Mouse (Mus musculus) bone marrow macrophage, adult 2 months (primary cell): ENCODE measurements around the gene Suv39h1.
"Not testable (repeated sequence)": the region's sequence is repeated elsewhere in the genome, so short reads cannot be mapped to it uniquely, and the experiment has no call there.

Experiments
- CTCF ChIP-seq: IDR thresholded peaks from 2 replicates; pipeline ENCODE4 v1.5.1; 2012; ENCODE audit warnings: low read depth, mild to moderate bottlenecking, low read length, moderate library complexity
- POLR2A ChIP-seq: IDR thresholded peaks from 2 replicates; pipeline ENCODE4 v1.6.1; 2012; ENCODE audit warnings: mild to moderate bottlenecking, low read depth, low read length, borderline replicate concordance

GRCm38 (mm10) chrX:8090954-8091347 is 16.4 kb upstream of the Suv39h1 start:
- not testable (repeated sequence) for TF ChIP-seq CTCF, POLR2A
